Mouse (Mus musculus): ENCODE measurements at regions not wholly inside any gene's neighbourhood (a gene's known extent, or its start where the extent isn't known, plus 50 kb on each side); places are given as distances from the start of the nearest gene placed in this dataset.
A peak's percentile ranks its signal among the peaks of the same experiment; 100 is the strongest.

- DNase-seq, result peak; percentile 88
Measured at GRCm38 (mm10) chr9:47351036-47351435, 178.9 kb upstream of the Cadm1 start.

GRCm38 (mm10) chr9:47353017-47353416, 177.0 kb upstream of the Cadm1 start:
- DNase-seq, result no peak

- no peak for DNase-seq
Measured at GRCm38 (mm10) chr9:47353972-47354371, 176.0 kb upstream of the Cadm1 start.

- DNase-seq, result no peak
Measured at GRCm38 (mm10) chr9:47354423-47354822, 175.6 kb upstream of the Cadm1 start.

- DNase-seq, result no peak
Measured at GRCm38 (mm10) chr9:47354866-47355265, 175.1 kb upstream of the Cadm1 start.

GRCm38 (mm10) chr9:47357756-47358399, 172.1 kb upstream of the Cadm1 start:
- DNase-seq, result no peak

GRCm38 (mm10) chr9:47358400-47358767, 171.6 kb upstream of the Cadm1 start:
- DNase-seq, result no peak

GRCm38 (mm10) chr9:47363086-47363485, 166.9 kb upstream of the Cadm1 start:
- no peak for DNase-seq

- no peak for DNase-seq
Measured at GRCm38 (mm10) chr9:47364762-47365161, 165.2 kb upstream of the Cadm1 start.

GRCm38 (mm10) chr9:47367266-47367957, 162.6 kb upstream of the Cadm1 start:
- DNase-seq, result peak; percentile 49

- DNase-seq, result peak; percentile 71
Measured at GRCm38 (mm10) chr9:47368015-47368901, 161.7 kb upstream of the Cadm1 start.

- DNase-seq, result no peak
Measured at GRCm38 (mm10) chr9:47372296-47372695, 157.7 kb upstream of the Cadm1 start.

- DNase-seq, result no peak
Measured at GRCm38 (mm10) chr9:47374086-47374485, 155.9 kb upstream of the Cadm1 start.

- no peak for DNase-seq
Measured at GRCm38 (mm10) chr9:47376645-47377044, 153.3 kb upstream of the Cadm1 start.

GRCm38 (mm10) chr9:47378541-47378940, 151.4 kb upstream of the Cadm1 start:
- DNase-seq, result no peak

GRCm38 (mm10) chr9:47380361-47380760, 149.6 kb upstream of the Cadm1 start:
- no peak for DNase-seq

GRCm38 (mm10) chr9:47384185-47384854, 145.7 kb upstream of the Cadm1 start:
- no peak for DNase-seq

- no peak for DNase-seq
Measured at GRCm38 (mm10) chr9:47386646-47387045, 143.3 kb upstream of the Cadm1 start.

- DNase-seq, result no peak
Measured at GRCm38 (mm10) chr9:47387221-47387620, 142.8 kb upstream of the Cadm1 start.

- DNase-seq, result peak; percentile 67
Measured at GRCm38 (mm10) chr9:47387716-47388300, 142.2 kb upstream of the Cadm1 start.

GRCm38 (mm10) chr9:47389901-47390300, 140.1 kb upstream of the Cadm1 start:
- DNase-seq, result no peak

- DNase-seq, result no peak
Measured at GRCm38 (mm10) chr9:47391669-47392068, 138.3 kb upstream of the Cadm1 start.

- DNase-seq, result no peak
Measured at GRCm38 (mm10) chr9:47399598-47399997, 130.4 kb upstream of the Cadm1 start.

All from cerebellum, adult 9-10 months (tissue).